Mouse (Mus musculus): ENCODE data around the gene Naglu. TPM values are rescaled to one million over a fixed set of nuclear protein-coding genes. Genes with fewer than 3 reads are reported as not detected.
A peak's percentile ranks its signal among the peaks of the same experiment; 100 is the strongest.
"Not testable (repeated sequence)": the region's sequence is repeated elsewhere in the genome, so short reads cannot be mapped to it uniquely, and the experiment has no call there.

The Naglu gene
- polyA plus RNA-seq, 1 experiment, result 7.3 TPM

DNA sequence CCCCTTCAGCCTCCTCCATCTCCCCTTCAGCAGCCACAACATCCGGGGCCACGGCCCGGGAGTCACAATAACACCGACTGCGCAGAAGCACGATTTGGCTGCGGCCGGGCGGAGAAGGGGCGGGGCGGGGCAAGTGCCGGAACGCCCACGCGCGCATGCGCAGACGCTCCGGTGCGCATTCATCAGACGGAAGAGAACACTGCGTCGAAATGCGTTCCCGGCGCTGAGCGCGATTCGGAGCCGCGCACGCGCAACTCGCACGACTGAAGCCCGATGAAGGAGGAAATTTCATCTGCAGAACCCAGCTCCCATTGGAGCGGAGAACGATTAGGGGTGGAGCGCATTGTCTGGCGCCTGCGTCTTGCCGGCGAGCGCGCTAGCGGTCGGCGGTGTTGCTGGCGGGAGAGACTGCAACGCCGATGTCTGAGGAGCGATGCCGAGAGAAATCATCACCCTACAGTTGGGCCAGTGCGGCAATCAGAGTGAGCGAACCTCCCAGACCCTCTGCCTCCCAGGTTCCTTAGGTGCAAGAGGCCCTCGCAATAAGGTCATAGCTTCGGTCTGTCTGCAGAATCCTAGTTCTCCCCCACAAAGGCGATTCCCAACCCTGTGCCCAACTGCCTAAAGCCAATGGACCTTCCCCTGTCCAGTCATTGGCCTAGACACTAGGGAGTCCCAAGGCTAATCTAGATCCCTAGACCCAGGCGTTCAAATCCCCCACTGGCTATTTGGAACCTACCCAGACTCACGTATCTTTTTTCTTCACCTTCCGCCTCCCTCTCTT is 50.1 kb downstream of the Naglu start, which contains the start of the genes Retreg3 and Tubg1:
Retreg3 (minus strand) TSS at position 133 of the 784 bp plus-strand sequence.
Tubg1 (plus strand) TSS at position 178 of the 784 bp plus-strand sequence.
- Histone ChIP-seq H3K79me3 (ENCODE audit: low read depth) (peaks cover 56% of the 10 kb centered on the region), H3K4me3 (ENCODE audit: insufficient read depth, poor library complexity, severe bottlenecking) (peak within 1 kb of the TSS; percentile 85), H3K79me2 (ENCODE audit: control insufficient read depth, insufficient read depth) (peaks cover 73% of the 10 kb centered on the region), H3ac (ENCODE audit: control insufficient read depth, insufficient read length, low read depth) (peak within 1 kb of the TSS; percentile 95), H3K36me3 (ENCODE audit: control insufficient read depth, insufficient read depth) (peaks cover 47% of the 10 kb centered on the region), H3K27me3 (ENCODE audit: control insufficient read depth, insufficient read depth, insufficient read length) (no peaks in the 10 kb centered on the region)
- TF ChIP-seq MYOG (IDR thresholded peaks at IDR 0.05; ENCODE audit: control insufficient read depth, extremely low read depth, insufficient read length) (no peak), MAX (IDR thresholded peaks at IDR 0.05) (peak; percentile 87)

DNA sequence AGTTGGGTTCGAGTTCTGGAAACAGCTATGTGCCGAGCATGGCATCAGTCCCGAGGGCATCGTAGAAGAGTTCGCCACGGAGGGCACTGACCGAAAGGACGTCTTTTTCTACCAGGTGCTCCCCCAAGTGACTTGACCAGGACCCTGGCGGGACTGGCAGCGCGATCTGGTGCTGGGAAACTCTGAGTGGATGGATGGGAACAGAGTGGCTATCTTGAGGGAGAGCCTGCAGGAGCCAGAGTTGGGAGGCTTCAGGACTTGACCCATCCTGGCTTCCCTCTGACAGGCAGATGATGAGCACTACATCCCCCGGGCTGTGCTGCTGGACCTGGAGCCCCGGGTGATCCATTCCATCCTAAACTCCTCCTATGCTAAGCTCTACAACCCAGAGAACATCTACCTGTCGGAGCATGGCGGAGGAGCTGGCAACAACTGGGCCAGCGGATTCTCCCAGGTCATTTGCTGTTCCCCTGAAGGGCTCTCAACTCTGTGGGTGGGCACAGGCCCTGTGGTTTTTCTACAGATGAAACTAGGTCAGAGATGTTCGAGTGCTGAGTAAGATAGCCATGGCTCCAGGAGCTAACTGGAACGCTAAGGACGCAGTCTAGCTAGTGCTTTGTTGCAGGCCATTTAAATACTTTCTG is 50.9 kb downstream of the Naglu start:
- H3K36me3 ChIP-seq (ENCODE audit: control insufficient read depth, insufficient read depth), result peaks cover 47% of the 10 kb centered on the region

DNA sequence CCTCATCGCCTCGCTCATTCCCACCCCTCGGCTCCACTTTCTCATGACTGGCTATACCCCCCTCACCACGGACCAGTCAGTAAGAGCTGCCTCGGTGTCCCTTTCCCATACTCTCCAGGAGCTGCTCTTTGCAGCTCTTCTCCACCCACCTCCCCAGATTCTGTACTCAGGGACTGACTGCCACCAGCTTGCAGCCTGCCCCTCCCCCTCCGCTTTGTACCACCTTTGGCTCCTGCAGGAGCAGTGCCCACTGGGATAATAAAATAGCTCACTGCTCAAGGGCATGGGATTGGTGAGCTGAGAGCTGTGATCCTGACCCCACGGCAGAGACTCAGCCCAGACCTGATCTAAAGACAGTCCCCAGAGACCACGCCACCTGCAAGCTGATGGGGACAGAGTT is 54.7 kb downstream of the Naglu start:
- H3K27me3 ChIP-seq (ENCODE audit: control insufficient read depth, insufficient read depth, insufficient read length), result not testable (repeated sequence)
- peaks cover 45% of the 10 kb centered on the region for H3K36me3 ChIP-seq (ENCODE audit: control insufficient read depth, insufficient read depth)

More for the DNA sequence above, 50.9 kb downstream of the Naglu start:
- Histone ChIP-seq H3K27me3 (ENCODE audit: control insufficient read depth, insufficient read depth, insufficient read length) (no peaks in the 10 kb centered on the region), H3K4me3 (ENCODE audit: insufficient read depth, poor library complexity, severe bottlenecking) (peak overlapping the region; percentile 85), H3K79me3 (ENCODE audit: low read depth) (peaks cover 48% of the 10 kb centered on the region), H3ac (ENCODE audit: control insufficient read depth, insufficient read length, low read depth) (peak overlapping the region; percentile 87), H3K79me2 (ENCODE audit: control insufficient read depth, insufficient read depth) (peaks cover 66% of the 10 kb centered on the region)
- no peak for TF ChIP-seq MAX (IDR thresholded peaks at IDR 0.05)
- TF ChIP-seq CTCF (IDR thresholded peaks at IDR 0.05; ENCODE audit: control insufficient read depth, insufficient read depth, insufficient read length), result no peak
- no peak for TF ChIP-seq MYOG (IDR thresholded peaks at IDR 0.05; ENCODE audit: control insufficient read depth, extremely low read depth, insufficient read length)
- no peak for TF ChIP-seq CEBPB (IDR thresholded peaks at IDR 0.05; ENCODE audit: low read depth)
- TF ChIP-seq FOSL1 (IDR thresholded peaks at IDR 0.05; ENCODE audit: insufficient read depth, low read length, poor library complexity, severe bottlenecking), result no peak
- no peak for TF ChIP-seq MYOD1 (IDR thresholded peaks at IDR 0.05; ENCODE audit: control insufficient read depth, insufficient read length, low read depth)
- TF ChIP-seq USF1 (IDR thresholded peaks at IDR 0.05; ENCODE audit: low read depth), result no peak

DNA sequence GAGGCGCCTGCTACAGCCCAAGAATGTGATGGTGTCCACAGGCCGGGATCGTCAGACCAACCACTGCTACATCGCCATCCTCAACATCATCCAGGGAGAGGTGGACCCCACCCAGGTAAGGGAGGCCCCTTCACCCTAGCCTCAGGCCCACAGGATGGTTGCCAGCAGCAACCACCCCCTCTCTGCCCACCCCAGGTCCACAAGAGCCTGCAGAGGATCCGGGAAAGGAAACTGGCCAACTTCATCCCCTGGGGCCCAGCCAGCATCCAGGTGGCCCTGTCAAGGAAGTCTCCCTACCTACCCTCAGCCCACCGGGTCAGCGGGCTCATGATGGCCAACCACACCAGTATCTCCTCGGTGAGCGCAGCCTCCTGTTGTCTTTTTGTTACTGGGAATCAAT is 55.2 kb downstream of the Naglu start:
- H3K27me3 ChIP-seq (ENCODE audit: control insufficient read depth, insufficient read depth, insufficient read length); H3K4me3 ChIP-seq (ENCODE audit: insufficient read depth, poor library complexity, severe bottlenecking); H3ac ChIP-seq (ENCODE audit: control insufficient read depth, insufficient read length, low read depth): not testable (repeated sequence)
- peaks cover 15% of the 10 kb centered on the region for H3K79me3 ChIP-seq (ENCODE audit: low read depth)
- H3K79me2 ChIP-seq (ENCODE audit: control insufficient read depth, insufficient read depth), result peaks cover 27% of the 10 kb centered on the region
- peaks cover 45% of the 10 kb centered on the region for H3K36me3 ChIP-seq (ENCODE audit: control insufficient read depth, insufficient read depth)

More for the DNA sequence above, 54.7 kb downstream of the Naglu start:
- not testable (repeated sequence) for H3K4me3 ChIP-seq (ENCODE audit: insufficient read depth, poor library complexity, severe bottlenecking); H3ac ChIP-seq (ENCODE audit: control insufficient read depth, insufficient read length, low read depth)
- Histone ChIP-seq H3K79me3 (ENCODE audit: low read depth) (peaks cover 15% of the 10 kb centered on the region), H3K79me2 (ENCODE audit: control insufficient read depth, insufficient read depth) (peaks cover 28% of the 10 kb centered on the region)

DNA sequence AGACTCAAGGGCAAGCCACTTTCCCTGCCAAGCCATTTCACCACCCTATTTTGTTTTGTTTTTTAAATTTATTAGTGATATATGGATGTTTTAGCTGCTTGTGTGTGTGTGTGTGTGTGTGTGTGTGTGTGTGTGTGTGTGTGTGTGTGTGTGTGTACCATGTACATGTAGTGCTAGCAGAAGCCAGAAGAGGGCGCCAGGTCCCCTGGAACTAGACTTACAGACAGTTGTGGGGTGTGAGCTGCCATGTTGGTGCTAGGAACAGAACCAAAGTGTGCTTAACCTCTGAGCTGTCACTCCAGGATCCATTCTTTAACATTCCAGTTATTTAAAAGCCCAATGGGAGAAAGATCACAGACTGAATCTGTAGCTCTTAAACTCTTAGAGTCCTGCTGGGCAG is 57.3 kb downstream of the Naglu start:
- Histone ChIP-seq H3K79me2 (ENCODE audit: control insufficient read depth, insufficient read depth) (peaks cover 6% of the 10 kb centered on the region), H3K36me3 (ENCODE audit: control insufficient read depth, insufficient read depth) (peaks cover 38% of the 10 kb centered on the region), H3K4me3 (ENCODE audit: insufficient read depth, poor library complexity, severe bottlenecking) (no peak overlapping the region), H3K27me3 (ENCODE audit: control insufficient read depth, insufficient read depth, insufficient read length) (no peaks in the 10 kb centered on the region), H3ac (ENCODE audit: control insufficient read depth, insufficient read length, low read depth) (no peak overlapping the region), H3K79me3 (ENCODE audit: low read depth) (no peaks in the 10 kb centered on the region)
- no peak for TF ChIP-seq CEBPB (IDR thresholded peaks at IDR 0.05; ENCODE audit: low read depth)
- no peak for TF ChIP-seq MYOG (IDR thresholded peaks at IDR 0.05; ENCODE audit: control insufficient read depth, extremely low read depth, insufficient read length)
- TF ChIP-seq FOSL1 (IDR thresholded peaks at IDR 0.05; ENCODE audit: insufficient read depth, low read length, poor library complexity, severe bottlenecking), result no peak
- TF ChIP-seq MAX (IDR thresholded peaks at IDR 0.05), result no peak
- no peak for TF ChIP-seq USF1 (IDR thresholded peaks at IDR 0.05; ENCODE audit: low read depth)
- no peak for TF ChIP-seq MYOD1 (IDR thresholded peaks at IDR 0.05; ENCODE audit: control insufficient read depth, insufficient read length, low read depth)
- no peak for TF ChIP-seq CTCF (IDR thresholded peaks at IDR 0.05; ENCODE audit: control insufficient read depth, insufficient read depth, insufficient read length)

Small RNA genes within 50 kb of the gene (microRNA-seq; reads per million reads assigned to microRNA genes)
- gene Mir6928 (ENCODE audit: borderline microRNAs expressed), result 0.80 reads per million, percentile 17 among the genes with 10 or more reads in this experiment

Other genes with a start within 250 kb of the Naglu start
- 2.4 TPM for gene Stat5b, start 219.3 kb upstream of the Naglu start, polyA plus RNA-seq (2012; fragmentation: generic; extraction: Trizol)
- gene Stat5a, start 210.7 kb upstream of the Naglu start, polyA plus RNA-seq (2012; fragmentation: generic; extraction: Trizol), result 13.3 TPM
- gene Stat3, start 130.5 kb upstream of the Naglu start, polyA plus RNA-seq (2012; fragmentation: generic; extraction: Trizol), result 36.1 TPM
- 418 TPM for gene Cavin1, start 99.1 kb upstream of the Naglu start, polyA plus RNA-seq (2012; fragmentation: generic; extraction: Trizol)
- 22.8 TPM for gene Atp6v0a1, start 60.6 kb upstream of the Naglu start, polyA plus RNA-seq (2012; fragmentation: generic; extraction: Trizol)
- not detected for gene Hsd17b1, start 8.4 kb downstream of the Naglu start, polyA plus RNA-seq (2012; fragmentation: generic; extraction: Trizol)
- gene Coasy, start 12.6 kb downstream of the Naglu start, polyA plus RNA-seq (2012; fragmentation: generic; extraction: Trizol), result 31.0 TPM
- gene Mlx, start 17.3 kb downstream of the Naglu start, polyA plus RNA-seq (2012; fragmentation: generic; extraction: Trizol), result 39.7 TPM
- 24.0 TPM for gene Psmc3ip, start 25.4 kb downstream of the Naglu start, polyA plus RNA-seq (2012; fragmentation: generic; extraction: Trizol)
- gene Retreg3, start 49.9 kb downstream of the Naglu start, polyA plus RNA-seq (2012; fragmentation: generic; extraction: Trizol), result 25.7 TPM
- gene Tubg1, start 49.9 kb downstream of the Naglu start, polyA plus RNA-seq (2012; fragmentation: generic; extraction: Trizol), result 115 TPM
- gene Tubg2, start 85.9 kb downstream of the Naglu start, polyA plus RNA-seq (2012; fragmentation: generic; extraction: Trizol), result 0.13 TPM
- gene Cntnap1, start 100.5 kb downstream of the Naglu start, polyA plus RNA-seq (2012; fragmentation: generic; extraction: Trizol), result 0.28 TPM
- 18.3 TPM for gene Plekhh3, start 101.3 kb downstream of the Naglu start, polyA plus RNA-seq (2012; fragmentation: generic; extraction: Trizol)
- 0.18 TPM for gene Ccr10, start 105.4 kb downstream of the Naglu start, polyA plus RNA-seq (2012; fragmentation: generic; extraction: Trizol)
- gene Ezh1, start 156.5 kb downstream of the Naglu start, polyA plus RNA-seq (2012; fragmentation: generic; extraction: Trizol), result 4.5 TPM
- gene Ramp2, start 176.0 kb downstream of the Naglu start, polyA plus RNA-seq (2012; fragmentation: generic; extraction: Trizol), result 0.66 TPM
- gene Vps25, start 183.7 kb downstream of the Naglu start, polyA plus RNA-seq (2012; fragmentation: generic; extraction: Trizol), result 116 TPM
- 0.49 TPM for gene Wnk4, start 190.6 kb downstream of the Naglu start, polyA plus RNA-seq (2012; fragmentation: generic; extraction: Trizol)
- 0.05 TPM for gene Cntd1, start 209.0 kb downstream of the Naglu start, polyA plus RNA-seq (2012; fragmentation: generic; extraction: Trizol)
- 85.2 TPM for gene Coa3, start 209.1 kb downstream of the Naglu start, polyA plus RNA-seq (2012; fragmentation: generic; extraction: Trizol)
- gene Becn1, start 232.3 kb downstream of the Naglu start, polyA plus RNA-seq (2012; fragmentation: generic; extraction: Trizol), result 103 TPM
- 89.9 TPM for gene Psme3, start 246.2 kb downstream of the Naglu start, polyA plus RNA-seq (2012; fragmentation: generic; extraction: Trizol)

Data from C2C12 (cell line).